Mouse (Mus musculus) lung, postnatal 14 days (tissue): ENCODE data around the gene Rtraf.

Experiments
- DNase-seq: peaks from one replicate; pipeline ENCODE4 v3.0.0; 2021

Gene Rtraf

GRCm38 (mm10) chr14:19796541-19797304, 26.9 kb downstream of the Rtraf start:
- DNase-seq, result no peak

GRCm38 (mm10) chr14:19794881-19795280, 28.7 kb downstream of the Rtraf start:
- DNase-seq, result no peak

GRCm38 (mm10) chr14:19788443-19788842, 35.2 kb downstream of the Rtraf start:
- DNase-seq, result no peak

- no peak for DNase-seq
Measured at GRCm38 (mm10) chr14:19785797-19786588, 37.6 kb downstream of the Rtraf start.

- DNase-seq, result no peak
Measured at GRCm38 (mm10) chr14:19777945-19778344, 45.7 kb downstream of the Rtraf start.

GRCm38 (mm10) chr14:19777365-19777764, 46.3 kb downstream of the Rtraf start:
- no peak for DNase-seq

GRCm38 (mm10) chr14:19776890-19777289, 46.7 kb downstream of the Rtraf start:
- DNase-seq, result peak; percentile 71

GRCm38 (mm10) chr14:19776179-19776578, 47.4 kb downstream of the Rtraf start:
- DNase-seq, result no peak

GRCm38 (mm10) chr14:19775491-19775890, 48.1 kb downstream of the Rtraf start:
- no peak for DNase-seq

- no peak for DNase-seq
Measured at GRCm38 (mm10) chr14:19774036-19774628, 49.5 kb downstream of the Rtraf start.

- DNase-seq, result no peak
Measured at GRCm38 (mm10) chr14:19771173-19771572, 52.5 kb downstream of the Rtraf start.

GRCm38 (mm10) chr14:19769441-19770200, 54.0 kb downstream of the Rtraf start:
- peak; percentile 30 for DNase-seq

- DNase-seq, result no peak
Measured at GRCm38 (mm10) chr14:19768648-19769047, 55.0 kb downstream of the Rtraf start.

GRCm38 (mm10) chr14:19766380-19766649, 57.3 kb downstream of the Rtraf start:
- DNase-seq, result no peak

- DNase-seq, result no peak
Measured at GRCm38 (mm10) chr14:19765539-19766379, 57.9 kb downstream of the Rtraf start.

- no peak for DNase-seq
Measured at GRCm38 (mm10) chr14:19764331-19764730, 59.3 kb downstream of the Rtraf start.

GRCm38 (mm10) chr14:19763527-19763926, 60.1 kb downstream of the Rtraf start:
- no peak for DNase-seq

GRCm38 (mm10) chr14:19762014-19762413, 61.6 kb downstream of the Rtraf start:
- no peak for DNase-seq
